Mouse (Mus musculus): ENCODE results near the gene Gm13178.

DNA sequence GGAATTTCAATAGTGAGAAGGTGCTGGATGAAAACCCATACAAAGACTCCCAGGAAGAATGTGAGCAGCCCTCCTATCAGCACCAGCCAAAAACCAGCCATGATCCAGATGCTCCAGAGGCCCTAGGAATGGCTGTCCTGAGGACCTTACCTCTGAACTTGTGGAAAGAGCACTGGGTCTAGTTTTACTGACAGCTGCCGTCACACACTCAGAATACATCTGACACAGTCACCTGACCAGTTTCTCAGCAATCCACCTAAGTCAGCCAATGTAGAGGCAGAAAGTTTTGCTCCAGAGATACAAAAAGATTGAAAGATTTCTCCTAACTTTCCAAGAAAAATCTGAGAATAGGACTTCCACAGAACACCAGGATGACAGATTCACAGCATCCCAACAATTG lies at the start of gene Gm13178:
- TF ChIP-seq POLR2A (IDR thresholded peaks at IDR 0.05; ENCODE audit: borderline replicate concordance, extremely low read depth, low read depth, low read length) (no peak), CTCF (IDR thresholded peaks at IDR 0.05; ENCODE audit: insufficient read depth, low read length) (no peak)
